Mouse (Mus musculus) cerebellum, adult 2 months (tissue): ENCODE measurements around the gene Dennd1a. TPM values are rescaled to one million over a fixed set of nuclear protein-coding genes. Genes with fewer than 3 reads are reported as not detected.

Source experiments
- DNase-seq, 2 experiments: peaks; one replicate each; pipeline ENCODE4 v3.0.0; 2021
- H3K27ac ChIP-seq: fragments of 200-500 bp; 2 replicates; pipeline ENCODE4 v1.5.1; 2012; ENCODE audit warnings: low read length, control low read depth, inconsistent platforms; ENCODE audit not compliant: insufficient read depth
- H3K27me3 ChIP-seq: fragments of 200-500 bp; 2 replicates; pipeline ENCODE4 v1.6.1; 2012; ENCODE audit warnings: inconsistent platforms, mild to moderate bottlenecking, low read length, moderate library complexity; ENCODE audit not compliant: control insufficient read depth, insufficient read depth
- H3K4me1 ChIP-seq: fragments of 200-500 bp; 2 replicates; pipeline ENCODE4 v1.6.1; 2011; ENCODE audit warnings: low read length; ENCODE audit not compliant: control insufficient read depth, insufficient read depth
- H3K4me3 ChIP-seq: fragments of 200-500 bp; replicated peaks from 2 replicates; pipeline ENCODE3; 2011; ENCODE audit warnings: mild to moderate bottlenecking, low read depth, low read length, control low read depth; ENCODE audit not compliant: insufficient read depth
- CTCF ChIP-seq: fragments of 200-500 bp; IDR thresholded peaks from 2 replicates; pipeline ENCODE4 v1.5.1; 2011; ENCODE audit warnings: low read depth, mild to moderate bottlenecking, control low read depth, low read length, moderate library complexity, borderline replicate concordance; ENCODE audit not compliant: insufficient read depth
- POLR2A ChIP-seq: fragments of 200-500 bp; IDR thresholded peaks from 2 replicates; pipeline ENCODE4 v1.6.1; 2011; ENCODE audit warnings: low read length, control low read depth, borderline replicate concordance; ENCODE audit not compliant: insufficient read depth
- WGBS: fragments of 180-500 bp; shearing (Covaris S2); methylation state at CpG from one replicate; pipeline ENCODE4 v1.1.7; 2018; 5-methylcytosine and 5-hydroxymethylcytosine counted together
- polyA plus RNA-seq: library from polyadenylated mRNA; depleted of rRNA; stranded (reverse); fragments of >200 nt; gene quantifications from 2 replicates; pipeline ENCODE4 v1.2.3, GENCODE M21; 2012

Dennd1a gene
- polyA plus RNA-seq, 1 experiment, result 38.0 TPM

GRCm38 (mm10) chr2:38072061-38072460, 215.1 kb downstream of the Dennd1a start:
- no peak overlapping the region for H3K27ac ChIP-seq
- no peak for TF ChIP-seq POLR2A
- no peak for TF ChIP-seq CTCF
- no peaks in the 10 kb centered on the region for H3K4me1 ChIP-seq

GRCm38 (mm10) chr2:38068171-38068572, 219.0 kb downstream of the Dennd1a start:
- Histone ChIP-seq H3K4me1 (no peaks in the 10 kb centered on the region), H3K4me3 (no peak overlapping the region), H3K27me3 (no peaks in the 10 kb centered on the region), H3K27ac (no peak overlapping the region)
- DNase-seq, result no peak
- WGBS, result 89% methylated on average over 2 of the region's 2 CpGs
- TF ChIP-seq CTCF (no peak), POLR2A (no peak)

More at GRCm38 (mm10) chr2:38072061-38072460, 215.1 kb downstream of the Dennd1a start:
- no peak for DNase-seq
- no peak overlapping the region for H3K4me3 ChIP-seq
- no peaks in the 10 kb centered on the region for H3K27me3 ChIP-seq

DNA sequence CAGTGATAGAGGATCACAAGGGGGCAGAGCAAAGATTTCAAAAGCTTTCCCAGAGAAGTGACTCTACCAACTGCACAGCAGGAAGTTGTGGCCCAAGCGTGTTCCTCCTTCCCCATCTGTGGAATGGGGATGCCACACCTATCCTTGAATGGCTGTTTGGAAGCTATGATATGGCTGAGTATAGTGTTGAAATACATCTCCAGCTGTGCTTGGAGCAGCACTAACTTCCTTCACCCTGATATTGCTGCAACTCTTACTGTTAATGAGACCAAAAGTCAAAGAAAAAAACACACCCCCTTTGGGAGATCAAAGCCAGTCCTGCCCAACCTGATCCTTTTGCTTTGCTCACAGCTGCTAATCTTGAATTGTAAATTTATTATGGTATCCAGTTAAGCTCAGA, 221.3 kb downstream of the Dennd1a start:
- no peaks in the 10 kb centered on the region for H3K4me1 ChIP-seq
- no peaks in the 10 kb centered on the region for H3K27me3 ChIP-seq
- 74% methylated on average over 1 of the region's 1 CpGs for WGBS
- TF ChIP-seq CTCF, result no peak
- no peak for TF ChIP-seq POLR2A
- H3K4me3 ChIP-seq, result no peak overlapping the region
- DNase-seq, result no peak
- H3K27ac ChIP-seq, result no peak overlapping the region

- no peaks in the 10 kb centered on the region for H3K27me3 ChIP-seq
- H3K27ac ChIP-seq, result no peak overlapping the region
- DNase-seq, result no peak
- no peak overlapping the region for H3K4me3 ChIP-seq
- 58% methylated on average over 3 of the region's 3 CpGs for WGBS
- H3K4me1 ChIP-seq, result no peaks in the 10 kb centered on the region
- TF ChIP-seq POLR2A (no peak), CTCF (no peak)
Measured at GRCm38 (mm10) chr2:38064266-38064665, 222.9 kb downstream of the Dennd1a start.

GRCm38 (mm10) chr2:38062156-38062555, 225.0 kb downstream of the Dennd1a start:
- H3K27me3 ChIP-seq, result no peaks in the 10 kb centered on the region
- DNase-seq, result no peak
- H3K4me3 ChIP-seq, result no peak overlapping the region
- TF ChIP-seq CTCF (no peak), POLR2A (no peak)
- H3K4me1 ChIP-seq, result no peaks in the 10 kb centered on the region
- no peak overlapping the region for H3K27ac ChIP-seq
- whole genome bisulfite sequencing, result 55% methylated on average over 1 of the region's 1 CpGs

DNA sequence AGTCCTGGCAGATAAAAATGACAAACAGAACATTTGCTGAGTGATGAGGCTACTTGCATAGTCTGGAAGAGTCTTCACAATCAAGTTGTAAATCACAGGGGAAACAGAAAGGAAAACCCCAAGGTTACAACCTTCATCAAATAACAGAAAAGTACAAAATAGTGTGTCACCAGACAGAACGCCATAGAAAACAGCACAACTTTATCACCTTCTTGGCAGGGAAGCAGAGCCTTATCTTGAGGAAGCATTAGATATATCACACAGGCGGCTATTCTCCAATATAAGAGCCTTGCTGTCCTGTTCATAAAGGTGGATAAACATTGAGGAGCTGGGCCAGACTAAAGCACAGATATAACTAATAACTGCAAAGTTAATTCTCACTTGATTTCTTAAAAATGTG, 225.7 kb downstream of the Dennd1a start:
- DNase-seq, result no peak
- 91% methylated on average over 2 of the region's 2 CpGs for WGBS

DNA sequence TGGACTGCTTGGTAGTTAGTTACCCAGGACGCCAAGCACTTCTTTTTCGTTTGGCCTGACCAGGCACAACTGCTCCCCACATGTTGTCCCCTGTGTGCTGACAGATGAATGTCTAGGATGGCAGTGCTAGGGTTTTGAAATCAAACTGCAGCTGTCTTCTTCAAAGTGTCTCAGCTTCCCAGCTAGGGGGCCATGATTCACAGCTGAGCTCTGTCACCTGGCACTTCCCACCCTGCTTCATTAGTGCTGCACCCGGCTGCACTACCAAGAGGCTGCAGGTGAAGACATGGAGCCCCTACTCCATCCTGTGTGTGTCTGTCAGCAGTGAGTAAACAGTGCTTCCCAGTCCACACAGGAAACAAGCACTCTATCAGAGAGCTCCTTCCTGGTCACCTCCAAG, 234.8 kb downstream of the Dennd1a start:
- H3K4me3 ChIP-seq, result no peak overlapping the region
- H3K27me3 ChIP-seq, result no peaks in the 10 kb centered on the region
- no peak for DNase-seq
- TF ChIP-seq POLR2A, result no peak
- no peak for TF ChIP-seq CTCF
- no peak overlapping the region for H3K27ac ChIP-seq
- 56% methylated on average over 3 of the region's 3 CpGs for WGBS
- H3K4me1 ChIP-seq, result no peaks in the 10 kb centered on the region; the same call in 1 of the 2 replicates

More for the DNA sequence above, 225.7 kb downstream of the Dennd1a start:
- Histone ChIP-seq H3K4me1 (no peaks in the 10 kb centered on the region), H3K27ac (no peak overlapping the region), H3K4me3 (no peak overlapping the region), H3K27me3 (no peaks in the 10 kb centered on the region)
- TF ChIP-seq CTCF (no peak), POLR2A (no peak)

- H3K27me3 ChIP-seq, result no peaks in the 10 kb centered on the region
- no peak for TF ChIP-seq CTCF
- WGBS, result 97% methylated on average over 1 of the region's 1 CpGs
- no peak for DNase-seq
- H3K4me1 ChIP-seq, result no peaks in the 10 kb centered on the region; the same call in 1 of the 2 replicates
- H3K27ac ChIP-seq, result no peak overlapping the region
- H3K4me3 ChIP-seq, result no peak overlapping the region
Measured at GRCm38 (mm10) chr2:38051485-38052085, 235.6 kb downstream of the Dennd1a start.
